ENCODE assay signal across 8 mouse cellular contexts in the genomic region with DNA sequence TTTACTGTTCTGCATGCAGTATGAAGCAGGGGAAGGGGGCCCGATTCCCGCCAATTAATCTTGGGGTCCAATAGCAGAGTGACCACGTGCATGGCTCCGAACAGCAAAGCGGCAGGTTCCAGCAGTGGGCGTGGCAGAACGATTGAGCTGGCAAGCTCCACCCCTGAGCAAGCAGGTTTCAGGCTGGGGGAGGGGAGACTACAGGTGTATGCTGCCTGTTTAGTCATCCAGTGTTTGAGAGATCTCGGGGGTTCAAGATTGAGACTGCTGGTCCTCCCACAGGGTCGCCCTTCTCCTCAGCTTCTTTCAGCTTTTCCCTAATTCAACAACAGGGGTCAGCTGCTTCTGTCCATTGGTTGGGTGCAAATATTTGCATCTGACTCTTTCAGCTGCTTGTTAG. TPM values are rescaled to one million over a fixed set of nuclear protein-coding genes. Genes with fewer than 3 reads are reported as not detected.
DNase-seq lines count a peak whose midpoint lies in the region; ATAC-seq and TF ChIP-seq lines count a peak whose summit lies in the region.
"Not testable (repeated sequence)": the region's sequence is repeated elsewhere in the genome, so short reads cannot be mapped to it uniquely, and the experiment has no call there.
"Had no signal": no experiment of that assay in that cellular context is flagged by ENCODE, and none has a peak within 500 bp of the region (broad histone marks: within the 10 kb centered on the region; RNA-seq: fewer than 3 reads in every experiment).

No protein-coding gene starts in this region.

- TF ChIP-seq RAD21 in CH12.LX (IDR thresholded peaks at IDR 0.05; ENCODE audit: low read depth, low read length), result not testable (repeated sequence)

- in situ Hi-C loops in CH12.LX (cut with MboI; ENCODE audit: low pct_ligation_motif_present, low pct_unique_long_range_greater_than_20kb, low sequenced_read_pairs), result loop anchor here (10.0 kb wide), 1 partner anchor 265 kb away; no protein-coding TSS in a partner anchor

- not testable (repeated sequence) for H3K79me2 ChIP-seq in CH12.LX (replicated peaks; ENCODE audit: control insufficient read depth, extremely low read depth, insufficient read depth, poor library complexity, severe bottlenecking)

- H3K9ac ChIP-seq in CH12.LX (ENCODE audit: insufficient read depth, low read depth); liver, embryonic 11.5 days (ENCODE audit: low read depth, low read length); stomach, postnatal 0 days (ENCODE audit: low read length): not testable (repeated sequence)

- not testable (repeated sequence) for TF ChIP-seq CTCF in CH12.LX (conservative IDR thresholded peaks at IDR 0.05 in 1 of 2, IDR thresholded peaks at IDR 0.05 in 1 of 2; ENCODE audit: low read depth in 2 of 2, low read length in 2 of 2); stomach, postnatal 0 days (IDR thresholded peaks at IDR 0.05; ENCODE audit: low read depth)

- TF ChIP-seq POLR2A in CH12.LX (IDR thresholded peaks at IDR 0.05; ENCODE audit: low read depth, low read length), result not testable (repeated sequence)

- peak overlapping the region; percentile 31; the same call in 1 of the 2 replicates for H3K4me2 ChIP-seq in CH12.LX (ENCODE audit: insufficient read depth, low read depth, poor library complexity, severe bottlenecking)
- not testable (repeated sequence) for H3K4me2 ChIP-seq in liver, embryonic 11.5 days; stomach, postnatal 0 days (replicated peaks; ENCODE audit: low read depth)

- not testable (repeated sequence) for H3K9me3 ChIP-seq in CH12.LX (replicated peaks; ENCODE audit: low read length); liver, embryonic 11.5 days (ENCODE audit: control insufficient read depth, low read length); stomach, postnatal 0 days (ENCODE audit: control insufficient read depth, low read length)

- ATAC-seq in liver, embryonic 11.5 days (replicated peaks; ENCODE audit: low FRiP score); stomach, postnatal 0 days (ENCODE audit: low FRiP score, low TSS enrichment): not testable (repeated sequence)

- 38% methylated on average over 9 of the region's 9 CpGs for WGBS in liver, embryonic 11.5 days
- WGBS in stomach, postnatal 0 days, result 46% methylated on average over 9 of the region's 9 CpGs

- H3K27ac ChIP-seq in CH12.LX (ENCODE audit: insufficient read depth, low read depth); liver, embryonic 11.5 days (ENCODE audit: low read depth, low read length); stomach, postnatal 0 days (replicated peaks): not testable (repeated sequence)

- DNase-seq in CH12.LX (ENCODE audit: extremely low read depth), result not testable (repeated sequence)
- DNase-seq in heart, adult 11 months, result peak; percentile 79
- DNase-seq in induced T-regulatory cell, adult 2 months (ENCODE audit: low read depth), result peak; percentile 41
- peak; percentile 15 for DNase-seq in liver, embryonic 11.5 days (ENCODE audit: low spot score)
- DNase-seq in lung, postnatal 36 days, result peak; percentile 31
- peak; percentile 58 for DNase-seq in stomach, postnatal 0 days (ENCODE audit: low spot score)

- not testable (repeated sequence) for H3K4me3 ChIP-seq in CH12.LX (replicated peaks in 1 of 3; ENCODE audit: low read depth in 2 of 3, low read length in 2 of 3, poor library complexity in 1 of 3); liver, embryonic 11.5 days (ENCODE audit: low read depth, low read length); stomach, postnatal 0 days (ENCODE audit: low read depth, low read length)

- H3K4me1 ChIP-seq in CH12.LX (ENCODE audit: control insufficient read depth in 1 of 2, insufficient read depth in 2 of 2), result peaks cover 7 to 23% of the 10 kb centered on the region in 2 experiments; a peak in 3 of 4 replicates
- H3K4me1 ChIP-seq in liver, embryonic 11.5 days (replicated peaks; ENCODE audit: control insufficient read depth, insufficient read depth, low read length); stomach, postnatal 0 days (replicated peaks; ENCODE audit: control insufficient read depth, insufficient read depth): not testable (repeated sequence)

- dilution Hi-C loops in CH12.LX (cut with MboI; ENCODE audit: extremely low pct_ligation_motif_present, extremely low pct_unique_long_range_greater_than_20kb, low sequenced_read_pairs), result not testable (repeated sequence)

- H3K36me3 ChIP-seq in CH12.LX (replicated peaks in 1 of 2; ENCODE audit: control insufficient read depth in 1 of 2, insufficient read depth in 1 of 2, low read length in 1 of 2); liver, embryonic 11.5 days (ENCODE audit: control insufficient read depth, insufficient read depth, low read length); stomach, postnatal 0 days (ENCODE audit: control insufficient read depth, insufficient read depth, low read length): not testable (repeated sequence)

- TF ChIP-seq EP300 in CH12.LX (IDR thresholded peaks at IDR 0.05; ENCODE audit: low read length); stomach, postnatal 0 days (optimal IDR thresholded peaks at IDR 0.05): not testable (repeated sequence)

- H3K27me3 ChIP-seq in CH12.LX (replicated peaks); liver, embryonic 11.5 days (replicated peaks; ENCODE audit: control insufficient read depth, insufficient read depth, low read length); stomach, postnatal 0 days (ENCODE audit: control insufficient read depth, insufficient read depth, low read length): not testable (repeated sequence)

RNA-seq across cellular contexts. Expression of a gene that starts 17.7 kb away (rescaled TPM):
- 7.0 and 8.7 TPM in 2 replicates for total RNA-seq in CH12.LX (2012; rRNA removed)
- 1.3 and 1.5 TPM in 2 replicates for total RNA-seq in CH12.LX (2014; rRNA removed)
- 6.6 and 8.5 TPM in 2 replicates for polyA plus RNA-seq in CH12.LX (2012; ENCODE audit: insufficient read length, low read depth)
- polyA plus RNA-seq in liver, embryonic 11.5 days (2014; fragmentation: Nextera tagmentation; extraction: Ambion mirVana), result 12.8 and 12.9 TPM in 2 replicates
- 8.3 and 8.5 TPM in 2 replicates for polyA plus RNA-seq in stomach, postnatal 0 days (2015; fragmentation: Nextera tagmentation; extraction: Ambion mirVana)
- total RNA-seq: MEL had no signal
- polyA plus RNA-seq: G1E had no signal
